Mouse (Mus musculus) MEL (cell line): ENCODE data around the gene Rtf2. TPM values are rescaled to one million over a fixed set of nuclear protein-coding genes. Genes with fewer than 3 reads are reported as not detected.

Source experiments
- DNase-seq: peaks from one replicate; pipeline ENCODE4 v3.0.0; 2011; ENCODE audit warnings: low read depth, low spot score
- H3K27ac ChIP-seq: 2 replicates; pipeline ENCODE4 v1.5.1; 2012; ENCODE audit warnings: low read depth, mild to moderate bottlenecking, control low read depth, low read length, moderate library complexity; ENCODE audit not compliant: control insufficient read depth
- H3K27me3 ChIP-seq, 2 experiments: fragments of 150-350 bp in 1 of 2; sonication (generic) in 1 of 2; 2 replicates each; pipeline ENCODE4 v1.6.1; 2012; ENCODE audit warnings: low read length in 2 of 2, mild to moderate bottlenecking in 2 of 2, improper control_type of control experiment in 1 of 2, moderate library complexity in 1 of 2; ENCODE audit not compliant: insufficient read depth in 2 of 2, control insufficient read depth in 1 of 2
- H3K36me3 ChIP-seq, 2 experiments: 2 replicates each; pipeline ENCODE4 v1.6.1; 2012 to 2014; ENCODE audit warnings: low read length in 2 of 2, improper control_type of control experiment in 1 of 2, inconsistent platforms in 1 of 2, mild to moderate bottlenecking in 1 of 2; ENCODE audit not compliant: insufficient read depth in 2 of 2, control insufficient read depth in 1 of 2
- H3K4me1 ChIP-seq, 2 experiments: fragments of 150-350 bp in 1 of 2; sonication (generic) in 1 of 2; 2 replicates each; pipeline ENCODE4 v1.6.1; 2012; ENCODE audit warnings: low read length in 2 of 2, improper control_type of control experiment in 1 of 2, mild to moderate bottlenecking in 1 of 2; ENCODE audit not compliant: insufficient read depth in 2 of 2, control insufficient read depth in 1 of 2
- H3K4me3 ChIP-seq, 2 experiments: fragments of 150-350 bp in 1 of 2; sonication (generic) in 1 of 2; 2 replicates each; pipeline ENCODE4 v1.5.1; 2012; ENCODE audit warnings: low read depth in 2 of 2, low read length in 2 of 2, mild to moderate bottlenecking in 2 of 2, moderate library complexity in 2 of 2, control low read depth in 1 of 2, improper control_type of control experiment in 1 of 2; ENCODE audit not compliant: control insufficient read depth in 1 of 2, insufficient read depth in 1 of 2
- H3K79me2 ChIP-seq: 2 replicates; pipeline ENCODE4 v1.6.1; 2012; ENCODE audit warnings: mild to moderate bottlenecking, low read length, moderate library complexity; ENCODE audit not compliant: control insufficient read depth, poor library complexity, insufficient read depth
- H3K9ac ChIP-seq: 2 replicates; pipeline ENCODE4 v1.6.1; 2012; ENCODE audit warnings: low read depth, mild to moderate bottlenecking, control low read depth, low read length, moderate library complexity; ENCODE audit not compliant: control insufficient read depth, poor library complexity, severe bottlenecking
- H3K9me3 ChIP-seq: fragments of 150-350 bp; sonication (generic); replicated peaks from 2 replicates; pipeline ENCODE4 v1.6.1; 2012; ENCODE audit warnings: mild to moderate bottlenecking, low read length, improper control_type of control experiment, moderate library complexity; ENCODE audit not compliant: insufficient read depth
- BHLHE40 ChIP-seq: IDR thresholded peaks from 2 replicates; pipeline ENCODE4 v1.6.1; 2012; ENCODE audit warnings: low read depth, mild to moderate bottlenecking, inconsistent platforms, low read length, improper control_type of control experiment, borderline replicate concordance
- CHD2 ChIP-seq: IDR thresholded peaks from 2 replicates; pipeline ENCODE4 v1.6.1; 2011; ENCODE audit warnings: low read length, improper control_type of control experiment
- CTCF ChIP-seq, 3 experiments: IDR thresholded peaks in 2 of 3; conservative IDR thresholded peaks in 1 of 3; 2 replicates each; pipeline ENCODE4 v1.5.1; 2011 to 2012; ENCODE audit warnings: low read length in 3 of 3, low read depth in 2 of 3, mild to moderate bottlenecking in 2 of 3, improper control_type of control experiment in 1 of 3, inconsistent platforms in 1 of 3, mixed read lengths in 1 of 3, moderate library complexity in 1 of 3; ENCODE audit not compliant: control insufficient read depth in 1 of 3, insufficient read depth in 1 of 3, poor library complexity in 1 of 3, severe bottlenecking in 1 of 3
- E2F4 ChIP-seq: IDR thresholded peaks from 2 replicates; pipeline ENCODE4 v1.6.1; 2011; ENCODE audit warnings: low read depth, low read length, improper control_type of control experiment, borderline replicate concordance
- ELF1 ChIP-seq: IDR thresholded peaks from 2 replicates; pipeline ENCODE4 v1.6.1; 2014; ENCODE audit warnings: low read depth, mild to moderate bottlenecking, inconsistent platforms, low read length, improper control_type of control experiment, moderate library complexity
- EP300 ChIP-seq, 2 experiments: IDR thresholded peaks; 2 replicates each; pipeline ENCODE4 v1.6.1; 2011; ENCODE audit warnings: improper control_type of control experiment in 2 of 2, low read length in 2 of 2, low read depth in 1 of 2, mild to moderate bottlenecking in 1 of 2
- ETS1 ChIP-seq: IDR thresholded peaks from 2 replicates; pipeline ENCODE4 v1.6.1; 2012; ENCODE audit warnings: low read depth, mild to moderate bottlenecking, inconsistent platforms, low read length, improper control_type of control experiment, moderate library complexity
- GATA1 ChIP-seq: IDR thresholded peaks from 2 replicates; pipeline ENCODE4 v1.6.1; 2011; ENCODE audit warnings: low read depth, low read length, improper control_type of control experiment
- MAX ChIP-seq: IDR thresholded peaks from 2 replicates; pipeline ENCODE4 v1.6.1; 2011; ENCODE audit warnings: low read length, improper control_type of control experiment
- MAZ ChIP-seq: IDR thresholded peaks from 2 replicates; pipeline ENCODE4 v1.6.1; 2012; ENCODE audit warnings: low read depth, mild to moderate bottlenecking, inconsistent platforms, low read length, improper control_type of control experiment
- MEF2A ChIP-seq: IDR thresholded peaks from 2 replicates; pipeline ENCODE4 v1.6.1; 2014; ENCODE audit warnings: low read depth, mild to moderate bottlenecking, inconsistent platforms, low read length, improper control_type of control experiment; ENCODE audit not compliant: poor library complexity, insufficient replicate concordance, severe bottlenecking; ENCODE audit errors: extremely low read depth
- MXI1 ChIP-seq: IDR thresholded peaks from 2 replicates; pipeline ENCODE4 v1.6.1; 2011; ENCODE audit warnings: mild to moderate bottlenecking, low read depth, low read length, improper control_type of control experiment
- MYB ChIP-seq: IDR thresholded peaks from 2 replicates; pipeline ENCODE4 v1.6.1; 2011; ENCODE audit warnings: mild to moderate bottlenecking, low read depth, low read length, improper control_type of control experiment
- MYC ChIP-seq: IDR thresholded peaks from 2 replicates; pipeline ENCODE4 v1.6.1; 2011; ENCODE audit warnings: low read depth, mild to moderate bottlenecking, low read length, improper control_type of control experiment, moderate library complexity
- NRF1 ChIP-seq: IDR thresholded peaks from 2 replicates; pipeline ENCODE4 v1.6.1; 2014; ENCODE audit warnings: low read depth, mild to moderate bottlenecking, inconsistent platforms, low read length, improper control_type of control experiment, moderate library complexity; ENCODE audit not compliant: poor library complexity, insufficient read depth, severe bottlenecking
- POLR2A ChIP-seq, 2 experiments: IDR thresholded peaks; 2 replicates each; pipeline ENCODE4 v1.6.1; 2011 to 2012; ENCODE audit warnings: low read length in 2 of 2, mild to moderate bottlenecking in 2 of 2, control low read depth in 1 of 2, improper control_type of control experiment in 1 of 2, low read depth in 1 of 2, moderate library complexity in 1 of 2; ENCODE audit not compliant: control insufficient read depth in 1 of 2, insufficient read depth in 1 of 2, poor library complexity in 1 of 2
- POLR2AphosphoS5 ChIP-seq: IDR thresholded peaks from 2 replicates; pipeline ENCODE4 v1.6.1; 2012; ENCODE audit warnings: low read depth, borderline replicate concordance, mild to moderate bottlenecking, inconsistent platforms, low read length, moderate library complexity, mixed read lengths
- RCOR1 ChIP-seq: IDR thresholded peaks from 2 replicates; pipeline ENCODE4 v1.6.1; 2012; ENCODE audit warnings: low read depth, mild to moderate bottlenecking, inconsistent platforms, low read length, improper control_type of control experiment
- TAL1 ChIP-seq: IDR thresholded peaks from 2 replicates; pipeline ENCODE4 v1.6.1; 2012; ENCODE audit warnings: mild to moderate bottlenecking, inconsistent platforms, low read length, moderate library complexity, mixed read lengths
- TBP ChIP-seq: IDR thresholded peaks from 2 replicates; pipeline ENCODE4 v1.8.0; 2011; ENCODE audit warnings: low read depth, low read length, improper control_type of control experiment
- TCF12 ChIP-seq: IDR thresholded peaks from 2 replicates; pipeline ENCODE4 v1.6.1; 2014; ENCODE audit warnings: low read depth, mild to moderate bottlenecking, inconsistent platforms, low read length, improper control_type of control experiment, moderate library complexity
- UBTF ChIP-seq: IDR thresholded peaks from 2 replicates; pipeline ENCODE4 v1.6.1; 2012; ENCODE audit warnings: low read depth, mild to moderate bottlenecking, inconsistent platforms, low read length, improper control_type of control experiment, moderate library complexity, borderline replicate concordance; ENCODE audit not compliant: insufficient read depth
- ZMIZ1 ChIP-seq: IDR thresholded peaks from 2 replicates; pipeline ENCODE4 v1.6.1; 2012; ENCODE audit warnings: low read depth, mild to moderate bottlenecking, inconsistent platforms, low read length, improper control_type of control experiment, moderate library complexity
- ZNF384 ChIP-seq: IDR thresholded peaks from 2 replicates; pipeline ENCODE4 v1.6.1; 2012; ENCODE audit warnings: low read depth, mild to moderate bottlenecking, inconsistent platforms, low read length, improper control_type of control experiment
- polyA plus RNA-seq, 2 experiments: library from polyadenylated mRNA; stranded (reverse) in 1 of 2; unstranded in 1 of 2; fragments of >175 nt in 1 of 2; fragments of >200 nt in 1 of 2; gene quantifications; 2 replicates each; pipeline versions ENCODE4 v1.2.1 to v1.2.4; 2012; ENCODE audit warnings: low replicate concordance in 2 of 2, low read depth in 1 of 2; ENCODE audit not compliant: insufficient read length in 2 of 2, insufficient read depth in 1 of 2, missing spikeins in 1 of 2
- total RNA-seq: library from RNA; depleted of rRNA; stranded (reverse); fragments of 300-350 nt; gene quantifications from 2 replicates; pipeline ENCODE4 v1.2.3, GENCODE M21; 2012

Rtf2 gene
- total and polyA plus RNA-seq, 3 experiments, result 68.2 to 81.5 TPM; not detected in 1

GRCm38 (mm10) chr2:172439843-172440639 is at the start of gene Rtf2 (continued):
- 0 out of 2 replicates have a peak, but pooled peaks have one; percentile 42 for TF ChIP-seq NRF1
- no peak for TF ChIP-seq MEF2A
- TF ChIP-seq CTCF (IDR thresholded peaks at IDR 0.05 in 2 of 3, conservative IDR thresholded peaks at IDR 0.05 in 1 of 3; ENCODE audit: control insufficient read depth in 1 of 3, insufficient read depth in 1 of 3, low read depth in 2 of 3, low read length in 3 of 3, poor library complexity in 1 of 3, severe bottlenecking in 1 of 3), result peak in 2 of 3 experiments; percentile 7 to 37; a peak in 2 of 6 replicates

- no peaks in the 10 kb centered on the region for H3K79me2 ChIP-seq
- H3K4me3 ChIP-seq, result no peak overlapping the region
- no peaks in the 10 kb centered on the region for H3K9me3 ChIP-seq
- no peak for DNase-seq
- no peak overlapping the region for H3K27ac ChIP-seq
- no peak overlapping the region for H3K9ac ChIP-seq
- TF ChIP-seq MYB (no peak), TAL1 (no peak), POLR2AphosphoS5 (no peak), MAZ (no peak), GATA1 (no peak), POLR2A (IDR thresholded peaks at IDR 0.05; ENCODE audit: control insufficient read depth in 1 of 2, insufficient read depth in 1 of 2, low read depth in 1 of 2, low read length in 2 of 2, poor library complexity in 1 of 2) (no peak), EP300 (IDR thresholded peaks at IDR 0.05; ENCODE audit: low read depth in 1 of 2, low read length in 2 of 2) (no peak), MYC (no peak), MXI1 (no peak)
- peaks cover 0 to 6% of the 10 kb centered on the region in 2 experiments; a peak in 2 of 4 replicates for H3K4me1 ChIP-seq
- no peaks in the 10 kb centered on the region for H3K27me3 ChIP-seq
- H3K36me3 ChIP-seq, result peaks cover 0 to 5% of the 10 kb centered on the region in 2 experiments; a peak in 2 of 4 replicates
Measured at GRCm38 (mm10) chr2:172392041-172392521, 48.3 kb upstream of the Rtf2 start.

DNA sequence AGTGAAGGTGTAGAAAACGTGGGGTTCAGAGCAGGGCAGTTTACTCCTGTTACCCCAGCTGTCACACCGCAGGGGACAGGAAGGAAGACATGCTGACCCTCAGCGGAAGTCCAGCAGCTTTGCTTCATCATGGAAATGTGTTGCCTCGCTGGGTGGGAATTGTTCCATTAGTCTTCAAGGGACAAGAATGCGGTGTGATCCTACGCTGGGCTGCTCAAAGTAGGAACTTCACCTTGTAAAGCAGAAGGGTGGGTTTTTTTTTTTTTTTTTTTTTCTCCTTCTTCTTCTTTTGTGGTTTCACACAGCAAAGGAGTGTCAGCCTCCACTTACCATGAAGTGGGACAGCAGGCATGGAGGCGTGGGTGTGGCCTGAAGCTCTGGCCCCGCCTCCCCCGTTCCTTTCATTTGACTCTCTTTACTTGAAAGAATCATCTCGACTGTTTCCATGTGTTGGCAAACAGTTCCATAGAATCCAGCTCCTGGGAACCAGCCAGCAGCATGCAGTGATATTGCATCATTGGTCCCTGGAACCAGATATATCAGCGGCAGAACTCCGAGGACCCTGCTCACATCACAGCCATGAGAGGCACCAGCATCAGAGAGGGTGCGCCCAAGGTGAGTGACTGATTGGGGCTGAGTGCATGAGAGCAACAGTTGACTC is 46.8 kb upstream of the Rtf2 start, which contains the start of gene Cass4:
Gene Cass4 (plus strand): TSS at position 404 of the 661 bp plus-strand sequence.
- TF ChIP-seq MAX, result peak; percentile 50; the same call in 1 of the 2 replicates
- TF ChIP-seq EP300 (IDR thresholded peaks at IDR 0.05; ENCODE audit: low read depth in 1 of 2, low read length in 2 of 2), result no peak
- TF ChIP-seq TCF12, result peak; percentile 17; the same call in 1 of the 2 replicates
- TF ChIP-seq BHLHE40, result no peak
- TF ChIP-seq ELF1, result no peak
- TF ChIP-seq ETS1, result peak; percentile 21; the same call in 1 of the 2 replicates
- TF ChIP-seq GATA1, result no peak
- TF ChIP-seq CHD2, result no peak
- no peak; the same call in 1 of the 2 replicates for TF ChIP-seq MXI1
- TF ChIP-seq E2F4, result no peak
- TF ChIP-seq MAZ, result no peak
- TF ChIP-seq TAL1, result no peak
- peak in 1 of 2 experiments; percentile 40; a peak in 1 of 4 replicates for TF ChIP-seq POLR2A (IDR thresholded peaks at IDR 0.05; ENCODE audit: control insufficient read depth in 1 of 2, insufficient read depth in 1 of 2, low read depth in 1 of 2, low read length in 2 of 2, poor library complexity in 1 of 2)
- TF ChIP-seq TBP, result peak; percentile 65; the same call in 1 of the 2 replicates
- no peak for TF ChIP-seq ZMIZ1
- TF ChIP-seq MYC, result peak; percentile 55; the same call in 1 of the 2 replicates
- TF ChIP-seq RCOR1, result no peak
- TF ChIP-seq ZNF384, result peak; percentile 96
- no peak for TF ChIP-seq UBTF
- TF ChIP-seq, all 39 proteins: peak for 7
- Histone ChIP-seq H3K4me3 (peak within 1 kb of the TSS; percentile 71 to 84), H3K9ac (peak within 1 kb of the TSS; percentile 67), H3K27ac (peak within 1 kb of the TSS; percentile 24; the same call in 1 of the 2 replicates), H3K36me3 (peaks cover 0 to 5% of the 10 kb centered on the region in 2 experiments; a peak in 2 of 4 replicates), H3K27me3 (no peaks in the 10 kb centered on the region), H3K4me1 (peaks cover 0 to 12% of the 10 kb centered on the region in 2 experiments; a peak in 3 of 4 replicates), H3K79me2 (no peaks in the 10 kb centered on the region), H3K9me3 (no peaks in the 10 kb centered on the region)
- DNase-seq, result peak; percentile 83
